Mouse (Mus musculus) G1E (cell line): Measurements from ENCODE around the gene Il4i1.

Experiments used
- CTCF ChIP-seq: IDR thresholded peaks from 2 replicates; pipeline ENCODE4 v1.5.1; 2012; ENCODE audit warnings: low read depth, low read length, inconsistent platforms, mixed read lengths
- GATA2 ChIP-seq: IDR thresholded peaks from 2 replicates; pipeline ENCODE4 v1.6.1; 2012; ENCODE audit warnings: low read depth, low read length, inconsistent platforms, borderline replicate concordance
- POLR2AphosphoS5 ChIP-seq: IDR thresholded peaks from 2 replicates; pipeline ENCODE4 v1.6.1; 2012; ENCODE audit warnings: low read depth, low read length, inconsistent platforms; ENCODE audit not compliant: insufficient replicate concordance
- TAL1 ChIP-seq: conservative IDR thresholded peaks from 2 replicates; pipeline ENCODE4 v1.6.1; 2012; ENCODE audit warnings: low read depth, low read length, inconsistent platforms, mixed read lengths

DNA sequence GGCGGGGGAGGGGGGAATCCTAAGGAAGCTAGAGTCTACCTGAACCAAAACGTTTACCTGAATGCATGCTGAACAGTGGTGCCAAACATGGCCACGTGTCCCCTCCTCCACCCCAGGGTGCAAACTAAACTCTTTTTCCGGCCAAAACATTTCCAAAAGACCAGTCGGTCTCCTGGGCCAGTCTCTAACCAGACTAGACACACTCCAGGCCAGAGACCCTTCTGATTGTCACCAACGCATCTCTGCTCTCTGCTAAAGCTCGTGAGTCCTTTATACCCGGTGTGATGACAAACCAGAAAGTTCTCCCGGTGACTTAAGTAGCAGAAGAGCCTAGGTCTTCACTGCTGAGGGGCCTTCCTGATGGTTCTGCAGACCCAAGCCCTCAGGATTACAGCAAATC is 51.6 kb downstream of the Il4i1 start:
- no peak for TF ChIP-seq CTCF
- no peak for TF ChIP-seq POLR2AphosphoS5
- no peak for TF ChIP-seq TAL1
- no peak for TF ChIP-seq GATA2
